Mouse (Mus musculus): ENCODE measurements around the gene Pard3. TPM values are rescaled to one million over a fixed set of nuclear protein-coding genes. Genes with fewer than 3 reads are reported as not detected.

Pard3 gene
- polyA plus RNA-seq, 2 experiments = 4.5 TPM

DNA sequence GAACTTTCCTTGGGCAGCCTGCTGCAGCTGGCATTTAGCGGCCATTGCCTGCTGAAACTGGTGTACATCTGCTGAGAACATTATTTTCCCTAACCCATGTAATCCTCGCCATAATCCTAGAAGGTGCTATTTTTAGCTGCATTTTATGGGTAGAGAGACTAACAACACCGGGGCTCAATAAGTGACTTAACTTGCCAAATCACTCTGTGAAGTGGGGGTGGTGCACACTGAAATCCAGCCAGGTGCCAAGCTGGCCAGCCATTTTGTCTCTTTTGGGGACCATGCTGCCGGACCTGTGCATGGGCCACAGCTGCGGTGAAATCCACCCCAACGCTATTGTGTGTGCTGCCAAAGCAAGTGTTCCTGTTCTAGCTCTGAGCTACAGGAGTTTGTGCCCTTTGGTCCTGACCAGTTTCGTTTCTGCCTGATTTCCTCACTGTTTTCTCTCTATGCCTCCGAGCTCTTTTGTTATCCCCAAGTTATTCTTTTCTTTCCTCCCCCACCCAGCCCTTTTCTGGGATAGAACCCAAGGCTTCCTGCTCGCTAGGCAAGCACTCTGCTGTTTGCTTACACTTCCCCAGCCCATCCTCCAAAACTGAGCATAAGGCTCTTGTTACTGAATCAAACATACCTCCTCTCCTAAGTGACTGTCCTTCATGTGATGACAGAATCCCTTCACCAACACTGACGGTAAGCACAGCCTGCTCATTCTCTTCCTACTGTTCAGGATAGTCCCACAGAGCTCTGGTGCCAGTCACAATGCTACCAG is 375.9 kb downstream of the Pard3 start:
- Histone ChIP-seq H3K4me2 (ENCODE audit: low read depth) (peak overlapping the region; percentile 36), H3K27me3 (ENCODE audit: control insufficient read depth, insufficient read depth, low read length) (no peaks in the 10 kb centered on the region), H3K4me3 (ENCODE audit: insufficient read depth in 1 of 2, low read depth in 2 of 2, low read length in 2 of 2) (peak overlapping the region in 1 of 2 experiments; percentile 30; a peak in 1 of 4 replicates), H3K36me3 (replicated peaks; ENCODE audit: control insufficient read depth, insufficient read depth, low read depth) (no peaks in the 10 kb centered on the region), H3K27ac (no peak overlapping the region), H3K9me3 (ENCODE audit: control insufficient read depth, low read length) (no peaks in the 10 kb centered on the region), H3K9ac (replicated peaks) (no peak overlapping the region), H3K4me1 (replicated peaks; ENCODE audit: control insufficient read depth in 2 of 2, insufficient read depth in 2 of 2, low read length in 1 of 2) (peaks cover 0 to 3% of the 10 kb centered on the region in 2 experiments; a peak in 1 of 4 replicates)
- ATAC-seq (ENCODE audit: insufficient read depth) (no peak), DNase-seq (ENCODE audit: low read depth in 3 of 3, low spot score in 3 of 3) (no peak)
- 58% methylated on average over 10 of the region's 10 CpGs for WGBS (ENCODE audit: insufficient replicate concordance)
- TF ChIP-seq CTCF (IDR thresholded peaks at IDR 0.05; ENCODE audit: low read depth) = no peak
- no peak for TF ChIP-seq EP300 (IDR thresholded peaks at IDR 0.05; ENCODE audit: low read depth)

DNA sequence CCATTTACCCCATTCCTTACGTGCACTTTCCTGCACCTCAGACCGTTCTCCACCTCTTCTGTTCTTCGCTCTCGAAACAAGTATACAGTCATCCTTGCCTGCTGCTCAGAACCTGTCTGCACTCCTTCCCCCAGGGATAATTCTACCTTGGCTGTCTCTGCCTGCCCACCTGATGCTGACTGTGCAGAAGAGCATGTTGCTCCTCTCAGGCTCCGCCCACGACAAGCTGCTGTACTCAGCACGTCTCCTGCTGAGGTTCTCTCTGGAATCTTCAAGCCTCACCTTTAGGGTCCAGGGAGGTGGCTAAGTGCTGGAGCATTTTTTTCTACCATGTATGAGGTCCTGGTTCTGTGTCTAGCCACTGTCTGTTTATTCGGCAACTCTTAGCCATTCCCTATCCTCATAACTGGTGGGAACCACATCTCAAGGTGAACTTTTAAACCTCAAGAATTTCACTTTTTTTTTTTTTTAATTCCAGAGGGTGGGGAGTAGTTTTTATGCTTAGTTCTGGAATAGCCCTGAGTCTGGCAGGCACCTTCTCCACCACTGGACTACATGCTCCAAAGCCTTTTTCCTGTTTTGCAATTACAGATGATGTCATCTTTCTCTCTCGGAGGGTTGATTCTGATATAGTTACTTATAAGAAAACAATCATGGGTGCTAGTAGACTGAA is 376.6 kb downstream of the Pard3 start:
- Histone ChIP-seq H3K4me3 (ENCODE audit: insufficient read depth in 1 of 2, low read depth in 2 of 2, low read length in 2 of 2) (peak overlapping the region; percentile 8 to 30; a peak in 3 of 4 replicates), H3K36me3 (replicated peaks; ENCODE audit: control insufficient read depth, insufficient read depth, low read depth) (no peaks in the 10 kb centered on the region), H3K27me3 (ENCODE audit: control insufficient read depth, insufficient read depth, low read length) (no peaks in the 10 kb centered on the region), H3K27ac (no peak overlapping the region), H3K9ac (replicated peaks) (no peak overlapping the region), H3K9me3 (ENCODE audit: control insufficient read depth, low read length) (no peaks in the 10 kb centered on the region), H3K4me2 (ENCODE audit: low read depth) (peak overlapping the region; percentile 36), H3K4me1 (replicated peaks; ENCODE audit: control insufficient read depth in 2 of 2, insufficient read depth in 2 of 2, low read length in 1 of 2) (peaks cover 0 to 3% of the 10 kb centered on the region in 2 experiments; a peak in 1 of 4 replicates)
- no peak for DNase-seq (ENCODE audit: low read depth in 3 of 3, low spot score in 3 of 3)
- ATAC-seq (ENCODE audit: insufficient read depth) = no peak
- WGBS (ENCODE audit: insufficient replicate concordance) = 60% methylated on average over 9 of the region's 9 CpGs
- TF ChIP-seq CTCF (IDR thresholded peaks at IDR 0.05; ENCODE audit: low read depth) = no peak
- TF ChIP-seq EP300 (IDR thresholded peaks at IDR 0.05; ENCODE audit: low read depth) = no peak

DNA sequence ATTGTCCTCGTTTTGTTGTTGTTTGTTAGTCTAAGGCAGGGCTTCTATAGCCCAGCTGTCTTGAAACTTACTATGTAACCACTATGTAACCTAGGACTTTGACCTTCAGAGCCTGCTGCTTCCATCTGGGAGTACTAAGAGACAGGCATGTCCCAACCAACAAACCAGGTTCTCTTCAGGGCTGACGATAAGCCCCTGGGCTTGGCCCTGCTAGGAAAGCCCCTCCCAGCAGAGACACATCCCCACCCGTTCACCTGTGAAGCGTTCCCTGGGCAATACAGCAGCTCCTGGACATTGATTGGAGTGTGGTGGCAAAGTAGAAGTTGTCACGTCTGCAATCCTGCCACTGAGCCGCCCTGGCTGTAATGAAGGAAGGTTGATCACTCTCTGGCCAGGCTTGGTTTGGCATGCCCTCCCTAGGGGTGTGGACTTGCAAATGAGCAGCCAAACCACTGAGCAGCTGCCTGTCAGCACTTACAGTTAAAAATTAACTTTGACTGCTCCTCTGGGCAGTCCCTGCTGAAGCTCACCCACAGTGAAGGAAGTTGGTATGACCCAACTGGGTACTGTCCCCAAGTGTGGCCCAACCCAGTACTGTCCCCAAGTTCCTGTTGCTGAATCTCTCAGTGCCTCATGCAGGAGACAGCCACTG is 377.3 kb downstream of the Pard3 start:
- H3K4me3 ChIP-seq (ENCODE audit: insufficient read depth in 1 of 2, low read depth in 2 of 2, low read length in 2 of 2) = peak overlapping the region; percentile 8 to 51; a peak in 3 of 4 replicates
- no peak for TF ChIP-seq EP300 (IDR thresholded peaks at IDR 0.05; ENCODE audit: low read depth)
- TF ChIP-seq CTCF (IDR thresholded peaks at IDR 0.05; ENCODE audit: low read depth) = no peak
- no peaks in the 10 kb centered on the region for H3K36me3 ChIP-seq (replicated peaks; ENCODE audit: control insufficient read depth, insufficient read depth, low read depth)
- H3K9ac ChIP-seq (replicated peaks) = no peak overlapping the region
- peak; percentile 68 for ATAC-seq (ENCODE audit: insufficient read depth)
- H3K27ac ChIP-seq = no peak overlapping the region
- peaks cover 0 to 3% of the 10 kb centered on the region in 2 experiments; a peak in 1 of 4 replicates for H3K4me1 ChIP-seq (replicated peaks; ENCODE audit: control insufficient read depth in 2 of 2, insufficient read depth in 2 of 2, low read length in 1 of 2)
- peak overlapping the region; percentile 36; the same call in 1 of the 2 replicates for H3K4me2 ChIP-seq (ENCODE audit: low read depth)
- WGBS (ENCODE audit: insufficient replicate concordance) = 21% methylated on average over 6 of the region's 6 CpGs
- H3K27me3 ChIP-seq (ENCODE audit: control insufficient read depth, insufficient read depth, low read length) = no peaks in the 10 kb centered on the region
- no peaks in the 10 kb centered on the region for H3K9me3 ChIP-seq (ENCODE audit: control insufficient read depth, low read length)
- peak in 2 of 3 experiments; percentile 10 to 33 for DNase-seq (ENCODE audit: low read depth in 3 of 3, low spot score in 3 of 3)

DNA sequence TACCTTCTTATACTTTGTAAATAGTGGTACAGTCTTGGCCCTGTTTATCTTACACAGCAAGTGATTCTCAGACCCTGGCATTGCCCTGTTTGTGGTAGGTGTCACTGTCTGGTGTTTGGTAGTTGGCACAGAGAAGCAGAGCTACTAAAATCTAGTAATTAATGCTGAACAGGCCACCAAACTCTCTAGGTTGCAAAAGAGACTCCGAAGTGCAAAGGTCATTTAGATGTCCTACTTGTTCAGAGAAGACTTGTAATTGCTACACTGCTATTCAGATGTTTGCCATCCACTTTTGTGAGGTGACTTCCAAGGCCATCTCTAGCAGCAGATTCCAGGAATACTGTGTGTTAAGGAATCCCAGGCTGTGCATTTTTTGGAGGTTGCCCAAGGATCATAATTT is 383.7 kb downstream of the Pard3 start:
- Histone ChIP-seq H3K27me3 (ENCODE audit: control insufficient read depth, insufficient read depth, low read length) (no peaks in the 10 kb centered on the region), H3K4me2 (ENCODE audit: low read depth) (no peak overlapping the region), H3K9me3 (ENCODE audit: control insufficient read depth, low read length) (no peaks in the 10 kb centered on the region), H3K36me3 (replicated peaks; ENCODE audit: control insufficient read depth, insufficient read depth, low read depth) (no peaks in the 10 kb centered on the region), H3K4me3 (ENCODE audit: insufficient read depth in 1 of 2, low read depth in 2 of 2, low read length in 2 of 2) (no peak overlapping the region), H3K27ac (no peak overlapping the region), H3K4me1 (replicated peaks; ENCODE audit: control insufficient read depth in 2 of 2, insufficient read depth in 2 of 2, low read length in 1 of 2) (no peaks in the 10 kb centered on the region), H3K9ac (replicated peaks) (no peak overlapping the region)
- no peak for TF ChIP-seq CTCF (IDR thresholded peaks at IDR 0.05; ENCODE audit: low read depth)
- TF ChIP-seq EP300 (IDR thresholded peaks at IDR 0.05; ENCODE audit: low read depth) = no peak
- 54% methylated on average over 1 of the region's 1 CpGs for WGBS (ENCODE audit: insufficient replicate concordance)
- ATAC-seq (ENCODE audit: insufficient read depth) (no peak), DNase-seq (ENCODE audit: low read depth in 3 of 3, low spot score in 3 of 3) (no peak)
